Mouse (Mus musculus): Measurements from ENCODE around the gene Agtpbp1.

Gene Agtpbp1

GRCm38 (mm10) chr13:59429369-59429768 lies 155.7 kb downstream of the Agtpbp1 start:
- no peak for DNase-seq (ENCODE audit: low spot score)

- DNase-seq (ENCODE audit: low spot score), result no peak
Observed at GRCm38 (mm10) chr13:59423871-59424270, 161.2 kb downstream of the Agtpbp1 start.

- DNase-seq (ENCODE audit: low spot score), result no peak
Observed at GRCm38 (mm10) chr13:59416530-59417230, 168.3 kb downstream of the Agtpbp1 start.

GRCm38 (mm10) chr13:59413885-59414284 lies 171.1 kb downstream of the Agtpbp1 start:
- DNase-seq (ENCODE audit: low spot score), result no peak

- no peak for DNase-seq (ENCODE audit: low spot score)
Observed at GRCm38 (mm10) chr13:59412672-59413071, 172.4 kb downstream of the Agtpbp1 start.

- DNase-seq (ENCODE audit: low spot score), result no peak
Observed at GRCm38 (mm10) chr13:59407182-59407581, 177.8 kb downstream of the Agtpbp1 start.

GRCm38 (mm10) chr13:59402026-59402775 lies 182.8 kb downstream of the Agtpbp1 start:
- no peak for DNase-seq (ENCODE audit: low spot score)

GRCm38 (mm10) chr13:59397571-59397970 lies 187.5 kb downstream of the Agtpbp1 start:
- no peak for DNase-seq (ENCODE audit: low spot score)

All from ovary, adult 18-20 months (tissue).